Mouse (Mus musculus) stomach, postnatal 0 days (tissue): Measurements from ENCODE around the gene F8. TPM values are rescaled to one million over a fixed set of nuclear protein-coding genes. Genes with fewer than 3 reads are reported as not detected.
A peak's percentile ranks its signal among the peaks of the same experiment; 100 is the strongest.

Experiments
- ATAC-seq: fragments of 200-750 bp; cut with Nextera tagmentation; 2 replicates; pipeline ENCODE4 v1.8.0; 2017; ENCODE audit not compliant: low FRiP score, low TSS enrichment
- DNase-seq: peaks from one replicate; pipeline ENCODE4 v3.0.0-alpha.2; 2016; ENCODE audit warnings: low spot score
- H3K27ac ChIP-seq: fragments of 300-500 bp; sonication (generic); replicated peaks from 2 replicates; pipeline ENCODE4 v1.5.1; 2014; ENCODE audit warnings: mild to moderate bottlenecking, control low read depth
- H3K27me3 ChIP-seq: fragments of 300-500 bp; sonication (generic); 2 replicates; pipeline ENCODE4 v1.6.1; 2014; ENCODE audit warnings: low read length; ENCODE audit not compliant: control insufficient read depth, insufficient read depth
- H3K36me3 ChIP-seq: fragments of 300-500 bp; sonication (generic); 2 replicates; pipeline ENCODE4 v1.6.1; 2014; ENCODE audit warnings: low read length, mixed read lengths; ENCODE audit not compliant: control insufficient read depth, insufficient read depth
- H3K4me1 ChIP-seq: fragments of 300-500 bp; sonication (generic); replicated peaks from 2 replicates; pipeline ENCODE4 v1.6.1; 2014; ENCODE audit warnings: antibody characterized with exemption; ENCODE audit not compliant: control insufficient read depth, insufficient read depth
- H3K4me2 ChIP-seq: fragments of 300-500 bp; sonication (generic); replicated peaks from 2 replicates; pipeline ENCODE4 v1.6.1; 2014; ENCODE audit warnings: low read depth, mild to moderate bottlenecking, control low read depth, moderate library complexity
- H3K4me3 ChIP-seq: fragments of 300-500 bp; sonication (generic); 2 replicates; pipeline ENCODE4 v1.5.1; 2014; ENCODE audit warnings: low read depth, low read length, control low read depth
- H3K9ac ChIP-seq: fragments of 300-500 bp; sonication (generic); 2 replicates; pipeline ENCODE4 v1.6.1; 2014; ENCODE audit warnings: mild to moderate bottlenecking, low read length, control low read depth, mixed read lengths
- H3K9me3 ChIP-seq: fragments of 300-500 bp; sonication (generic); 2 replicates; pipeline ENCODE4 v1.6.1; 2016; ENCODE audit warnings: low read length; ENCODE audit not compliant: control insufficient read depth
- CTCF ChIP-seq: IDR thresholded peaks from 2 replicates; pipeline ENCODE4 v1.5.1; 2016; ENCODE audit warnings: antibody characterized with exemption, low read depth, mild to moderate bottlenecking, moderate library complexity
- EP300 ChIP-seq: optimal IDR thresholded peaks from 2 replicates; pipeline ENCODE3; 2016; ENCODE audit warnings: antibody characterized with exemption
- WGBS: fragments of 180-500 bp; shearing (Covaris S2); extraction: QIAGEN DNeasy Blood & Tissue Kit; methylation state at CpG from one replicate; pipeline ENCODE4 v1.1.7; 2014; 5-methylcytosine and 5-hydroxymethylcytosine counted together
- polyA plus RNA-seq: library from polyadenylated mRNA; unstranded; fragments of >200 nt; fragmentation: Nextera tagmentation; extraction: Ambion mirVana; gene quantifications from 2 replicates; pipeline ENCODE4 v1.2.1, GENCODE M21; 2015

The F8 gene
- polyA plus RNA-seq, 1 experiment from 2014 or later: 0.80 TPM

- H3K4me1 ChIP-seq: no peaks in the 10 kb centered on the region
- H3K4me3 ChIP-seq: peak within 1 kb of the TSS; percentile 49
- 13% methylated on average over 36 of the region's 36 CpGs for WGBS
- H3K9me3 ChIP-seq: no peaks in the 10 kb centered on the region
- H3K27me3 ChIP-seq: no peaks in the 10 kb centered on the region
- peak; percentile 97 for ATAC-seq
- no peaks in the 10 kb centered on the region for H3K36me3 ChIP-seq
- peak; percentile 85 for DNase-seq
- H3K27ac ChIP-seq: peak within 1 kb of the TSS; percentile 82
- H3K9ac ChIP-seq: peak within 1 kb of the TSS; percentile 74
- TF ChIP-seq EP300 (no peak), CTCF (no peak)
- H3K4me2 ChIP-seq: peak within 1 kb of the TSS; percentile 51
Measured at GRCm38 (mm10) chrX:75130467-75131160, 251.8 kb downstream of the F8 start, which contains the start of gene Mpp1. TSS of gene Mpp1 (minus strand) at chrX:75131016.

GRCm38 (mm10) chrX:75129474-75129873 is 252.9 kb downstream of the F8 start:
- peak overlapping the region; percentile 18 for H3K4me2 ChIP-seq

GRCm38 (mm10) chrX:75128333-75128980 is 254.0 kb downstream of the F8 start:
- no peak for TF ChIP-seq CTCF
- TF ChIP-seq EP300: no peak
- DNase-seq: peak; percentile 43
- Histone ChIP-seq H3K27me3 (no peaks in the 10 kb centered on the region), H3K4me1 (no peaks in the 10 kb centered on the region), H3K27ac (no peak overlapping the region), H3K9ac (no peak overlapping the region), H3K36me3 (no peaks in the 10 kb centered on the region), H3K9me3 (no peaks in the 10 kb centered on the region), H3K4me3 (no peak overlapping the region), H3K4me2 (no peak overlapping the region)
- ATAC-seq: peak; percentile 47

More at GRCm38 (mm10) chrX:75129474-75129873, 252.9 kb downstream of the F8 start:
- Histone ChIP-seq H3K36me3 (no peaks in the 10 kb centered on the region), H3K27me3 (no peaks in the 10 kb centered on the region), H3K4me1 (no peaks in the 10 kb centered on the region), H3K4me3 (0 out of 2 replicates have a peak overlapping the region, but pooled peaks have one; percentile 49), H3K27ac (no peak overlapping the region), H3K9me3 (no peaks in the 10 kb centered on the region), H3K9ac (no peak overlapping the region)
- TF ChIP-seq EP300 (no peak), CTCF (no peak)
- no peak for ATAC-seq
- DNase-seq: no peak
- WGBS: 49% methylated on average over 2 of the region's 2 CpGs

GRCm38 (mm10) chrX:75126893-75127292 is 255.5 kb downstream of the F8 start:
- H3K27me3 ChIP-seq: no peaks in the 10 kb centered on the region
- no peak overlapping the region for H3K4me2 ChIP-seq
- DNase-seq (no peak), ATAC-seq (no peak)
- no peaks in the 10 kb centered on the region for H3K4me1 ChIP-seq
- H3K36me3 ChIP-seq: no peaks in the 10 kb centered on the region
- no peak overlapping the region for H3K9ac ChIP-seq
- H3K27ac ChIP-seq: no peak overlapping the region
- TF ChIP-seq CTCF: no peak
- no peak for TF ChIP-seq EP300
- no peaks in the 10 kb centered on the region for H3K9me3 ChIP-seq
- no peak overlapping the region for H3K4me3 ChIP-seq

GRCm38 (mm10) chrX:75125606-75126005 is 256.8 kb downstream of the F8 start:
- no peaks in the 10 kb centered on the region for H3K27me3 ChIP-seq
- no peak overlapping the region for H3K4me2 ChIP-seq
- DNase-seq (no peak), ATAC-seq (no peak)
- H3K27ac ChIP-seq: no peak overlapping the region
- WGBS: 85% methylated on average over 3 of the region's 3 CpGs
- TF ChIP-seq CTCF (no peak), EP300 (no peak)
- no peaks in the 10 kb centered on the region for H3K4me1 ChIP-seq
- H3K36me3 ChIP-seq: no peaks in the 10 kb centered on the region
- H3K9me3 ChIP-seq: no peaks in the 10 kb centered on the region
- H3K4me3 ChIP-seq: no peak overlapping the region
- no peak overlapping the region for H3K9ac ChIP-seq

Other genes starting within 250 kb of the F8 start
- gene Smim9, start 218.8 kb downstream of the F8 start, polyA plus RNA-seq: not detected in 2 replicates
- 51.3 and 54.8 TPM in 2 replicates for gene Fundc2, start 216 bp downstream of the F8 start, polyA plus RNA-seq
- gene Cmc4, start 34.0 kb upstream of the F8 start, polyA plus RNA-seq: 15.9 and 17.3 TPM in 2 replicates
- gene Mtcp1, start 34.0 kb upstream of the F8 start, polyA plus RNA-seq: 3.6 and 4.0 TPM in 2 replicates
- 35.7 and 42.0 TPM in 2 replicates for gene Brcc3, start 34.0 kb upstream of the F8 start, polyA plus RNA-seq
- gene Vbp1, start 131.7 kb upstream of the F8 start, polyA plus RNA-seq: 94.4 and 97.8 TPM in 2 replicates
- 0.73 and 0.74 TPM in 2 replicates for gene Rab39b, start 195.6 kb upstream of the F8 start, polyA plus RNA-seq